Mouse (Mus musculus) liver, embryonic 13.5 days (tissue): ENCODE measurements around the gene Gaa. TPM values are rescaled to one million over a fixed set of nuclear protein-coding genes. Genes with fewer than 3 reads are reported as not detected.
"Not testable (repeated sequence)": the region's sequence is repeated elsewhere in the genome, so short reads cannot be mapped to it uniquely, and the experiment has no call there.

Experiments used
- ATAC-seq: fragments of 200-750 bp; cut with Nextera tagmentation; 2 replicates; pipeline ENCODE4 v1.8.0; 2017; ENCODE audit warnings: low read depth, mild to moderate bottlenecking, moderate number of reproducible peaks, moderate library complexity
- DNase-seq: peaks from one replicate; pipeline ENCODE4 v3.0.0; 2022
- H3K27ac ChIP-seq: fragments of 300-500 bp; sonication (generic); 2 replicates; pipeline ENCODE4 v1.5.1; 2015; ENCODE audit warnings: moderate library complexity, mild to moderate bottlenecking, inconsistent platforms
- H3K27me3 ChIP-seq: fragments of 300-500 bp; sonication (generic); 2 replicates; pipeline ENCODE4 v1.6.1; 2015; ENCODE audit warnings: mild to moderate bottlenecking, inconsistent platforms
- H3K36me3 ChIP-seq: fragments of 300-500 bp; sonication (generic); 2 replicates; pipeline ENCODE4 v1.6.1; 2015; ENCODE audit warnings: mild to moderate bottlenecking, inconsistent platforms
- H3K4me1 ChIP-seq: fragments of 300-500 bp; sonication (generic); replicated peaks from 2 replicates; pipeline ENCODE4 v1.6.1; 2015; ENCODE audit warnings: inconsistent platforms
- H3K4me2 ChIP-seq: fragments of 300-500 bp; sonication (generic); 2 replicates; pipeline ENCODE4 v1.6.1; 2015; ENCODE audit warnings: inconsistent platforms, mild to moderate bottlenecking, moderate library complexity
- H3K4me3 ChIP-seq: fragments of 300-500 bp; sonication (generic); replicated peaks from 2 replicates; pipeline ENCODE4 v1.5.1; 2015; ENCODE audit warnings: mild to moderate bottlenecking, inconsistent platforms
- H3K9ac ChIP-seq: fragments of 300-500 bp; sonication (generic); 2 replicates; pipeline ENCODE4 v1.6.1; 2015; ENCODE audit warnings: mild to moderate bottlenecking, inconsistent platforms
- H3K9me3 ChIP-seq: fragments of 300-500 bp; sonication (generic); replicated peaks from 2 replicates; pipeline ENCODE4 v1.6.1; 2016; ENCODE audit warnings: inconsistent platforms
- WGBS: fragments of 180-500 bp; shearing (Covaris S2); methylation state at CpG from one replicate; pipeline ENCODE4 v1.1.7; 2015; ENCODE audit not compliant: insufficient replicate concordance; 5-methylcytosine and 5-hydroxymethylcytosine counted together
- polyA plus RNA-seq: library from polyadenylated mRNA; unstranded; fragments of >200 nt; fragmentation: Nextera tagmentation; extraction: Ambion mirVana; gene quantifications from 2 replicates; pipeline ENCODE4 v1.2.1, GENCODE M21; 2015

Gaa gene
- polyA plus RNA-seq, 1 experiment from 2014 or later = 17.9 TPM

DNA sequence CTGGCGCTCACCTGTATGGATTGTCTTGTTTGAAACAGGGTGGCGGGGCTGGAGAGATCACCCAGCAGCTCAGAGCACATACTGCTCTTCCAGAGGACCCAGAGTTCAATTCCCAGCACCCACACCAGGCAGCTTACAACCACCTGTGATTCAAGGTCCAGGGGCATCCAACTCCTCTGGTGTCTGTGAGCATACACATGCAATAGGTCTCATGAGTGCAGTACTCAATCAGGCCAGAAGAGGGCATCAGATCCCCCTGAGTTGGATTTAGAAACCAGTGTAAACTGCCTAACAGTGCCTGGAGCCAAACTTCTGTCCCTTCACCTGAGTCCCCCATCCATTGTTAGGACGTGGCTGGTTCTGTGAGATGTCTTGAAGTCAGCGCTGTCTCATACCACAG lies 32.1 kb upstream of the Gaa start:
- no peak for ATAC-seq

DNA sequence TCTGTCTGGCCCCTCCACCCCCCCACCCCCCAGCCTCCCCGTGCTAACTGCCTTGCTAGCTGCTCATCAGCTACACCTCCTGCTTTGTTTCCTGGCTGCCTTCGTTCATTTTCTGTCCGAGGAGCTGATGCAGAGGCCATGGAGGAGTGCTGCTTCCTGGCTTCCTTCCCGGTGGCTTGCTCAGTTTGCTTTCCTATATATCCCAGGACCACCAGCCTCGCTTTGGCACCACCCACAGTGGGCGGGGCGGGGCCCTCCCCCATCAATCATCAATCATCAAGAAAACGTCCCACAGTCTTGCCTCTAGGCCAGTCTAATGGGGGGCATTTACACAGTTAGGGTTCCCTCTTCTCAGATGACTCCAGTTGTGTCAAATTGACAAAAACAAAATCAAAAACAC lies 31.3 kb upstream of the Gaa start:
- Histone ChIP-seq H3K4me1 (peaks cover 14% of the 10 kb centered on the region), H3K4me3 (no peak overlapping the region), H3K9me3 (no peaks in the 10 kb centered on the region), H3K4me2 (no peak overlapping the region), H3K9ac (no peak overlapping the region), H3K36me3 (no peaks in the 10 kb centered on the region), H3K27ac (no peak overlapping the region), H3K27me3 (peaks cover 10% of the 10 kb centered on the region)
- DNase-seq = no peak
- 14% methylated on average over 8 of the region's 8 CpGs for WGBS
- ATAC-seq = no peak

More for the DNA sequence above, 32.1 kb upstream of the Gaa start:
- H3K9ac ChIP-seq = no peak overlapping the region
- H3K9me3 ChIP-seq = no peaks in the 10 kb centered on the region
- WGBS = 62% methylated on average over 4 of the region's 4 CpGs
- no peaks in the 10 kb centered on the region for H3K36me3 ChIP-seq
- peak; percentile 51 for DNase-seq
- peaks cover 14% of the 10 kb centered on the region for H3K4me1 ChIP-seq
- no peak overlapping the region for H3K4me3 ChIP-seq
- no peak overlapping the region for H3K4me2 ChIP-seq
- H3K27ac ChIP-seq = no peak overlapping the region
- H3K27me3 ChIP-seq = peaks cover 18% of the 10 kb centered on the region

DNA sequence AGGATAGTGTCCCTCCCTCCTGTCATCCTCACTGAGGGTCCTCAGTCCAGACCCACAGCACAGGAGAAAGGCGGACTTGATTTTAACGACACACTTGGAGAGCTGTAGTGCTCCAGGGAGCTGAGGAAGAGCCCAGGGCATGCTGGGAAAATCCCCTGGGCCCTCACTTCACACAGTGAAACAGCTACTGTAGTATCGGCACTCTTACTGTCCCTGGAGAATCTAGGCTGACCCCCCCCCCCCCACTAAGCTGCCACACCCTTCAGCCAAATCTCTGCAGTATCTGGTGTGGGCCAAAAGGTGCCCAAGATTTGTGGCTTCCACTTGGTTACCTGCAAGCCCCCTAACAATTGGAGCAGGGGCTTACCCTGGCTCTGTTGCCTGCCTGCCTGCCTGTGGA lies 30.7 kb upstream of the Gaa start:
- no peaks in the 10 kb centered on the region for H3K36me3 ChIP-seq
- H3K9me3 ChIP-seq = no peaks in the 10 kb centered on the region
- ATAC-seq (no peak), DNase-seq (no peak)
- WGBS = 48% methylated on average over 3 of the region's 3 CpGs
- no peak overlapping the region for H3K4me3 ChIP-seq
- H3K27me3 ChIP-seq = peaks cover 4% of the 10 kb centered on the region
- H3K9ac ChIP-seq = no peak overlapping the region
- H3K4me1 ChIP-seq = peaks cover 14% of the 10 kb centered on the region
- no peak overlapping the region for H3K4me2 ChIP-seq
- no peak overlapping the region for H3K27ac ChIP-seq

DNA sequence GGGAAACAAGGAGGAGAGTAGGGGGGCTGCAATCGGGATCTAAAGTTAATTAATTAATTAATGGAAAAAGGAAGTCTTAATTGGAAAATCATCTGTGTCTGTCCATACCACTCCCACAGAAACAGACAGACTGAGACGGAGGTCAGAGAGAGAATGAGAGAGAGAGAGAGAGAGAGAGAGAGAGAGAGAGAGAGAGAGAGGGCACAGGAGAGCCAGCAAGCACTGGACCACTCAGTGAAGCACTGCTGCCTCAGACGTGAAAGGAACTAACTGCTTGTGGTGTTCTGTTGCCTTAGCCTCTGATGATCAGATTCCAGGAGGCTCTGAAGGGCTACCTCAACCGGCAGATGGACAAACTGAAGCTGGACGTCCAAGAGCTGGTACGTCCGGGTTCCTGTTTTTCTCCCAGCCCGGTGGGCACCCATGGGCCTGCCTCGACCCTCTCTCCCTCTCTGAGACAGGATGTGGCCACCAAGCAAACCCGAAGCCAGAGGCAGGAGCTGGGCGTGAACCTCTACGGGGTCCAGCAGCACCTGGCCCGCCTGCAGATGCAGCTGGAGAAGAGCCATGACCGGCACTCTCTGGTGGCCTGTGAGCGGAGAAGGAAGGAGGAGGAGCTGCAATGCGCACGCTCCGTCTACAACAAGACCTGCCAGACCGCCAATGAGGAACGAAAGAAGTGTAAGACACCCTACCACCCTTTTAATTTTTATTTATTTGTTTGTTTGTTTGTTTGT lies 30.0 kb upstream of the Gaa start:
- no peaks in the 10 kb centered on the region for H3K27me3 ChIP-seq
- H3K4me1 ChIP-seq = peaks cover 14% of the 10 kb centered on the region
- H3K9me3 ChIP-seq = no peaks in the 10 kb centered on the region
- DNase-seq = no peak
- peak overlapping the region; percentile 66 for H3K4me2 ChIP-seq
- no peaks in the 10 kb centered on the region for H3K36me3 ChIP-seq
- peak overlapping the region; percentile 42 for H3K4me3 ChIP-seq
- 13% methylated on average over 20 of the region's 20 CpGs for WGBS
- H3K27ac ChIP-seq = no peak overlapping the region
- peak overlapping the region; percentile 57; the same call in 1 of the 2 replicates for H3K9ac ChIP-seq
- peak; percentile 57 for ATAC-seq

DNA sequence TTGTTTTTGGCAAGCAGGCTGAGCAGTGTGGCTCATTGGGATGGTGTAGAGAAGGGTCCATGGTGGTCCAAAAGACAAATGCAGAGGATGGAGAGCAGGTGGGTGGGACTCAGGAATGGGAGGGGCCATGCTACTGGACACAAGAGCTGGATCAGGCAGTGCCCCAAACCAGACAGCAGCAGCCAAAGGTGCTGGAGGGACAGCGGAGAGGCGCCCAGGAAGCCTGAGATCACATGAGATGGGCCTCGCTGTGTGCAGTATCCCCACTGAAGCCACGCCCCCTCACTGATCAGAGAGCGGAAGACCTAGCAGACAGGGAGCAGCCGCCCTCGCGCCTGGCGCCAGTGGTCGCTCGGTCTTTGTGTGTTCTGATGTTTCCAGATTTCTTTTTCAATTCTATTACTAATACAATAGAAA lies 29.4 kb upstream of the Gaa start:
- WGBS = under 1% methylated on average over 11 of the region's 11 CpGs
- ATAC-seq (peak; percentile 65), DNase-seq (peak; percentile 57)
- no peak overlapping the region for H3K27ac ChIP-seq
- H3K27me3 ChIP-seq = no peaks in the 10 kb centered on the region
- peak overlapping the region; percentile 42 for H3K4me3 ChIP-seq
- H3K9me3 ChIP-seq = no peaks in the 10 kb centered on the region
- H3K9ac ChIP-seq = peak overlapping the region; percentile 57; the same call in 1 of the 2 replicates
- H3K4me2 ChIP-seq = peak overlapping the region; percentile 66
- H3K4me1 ChIP-seq = peaks cover 14% of the 10 kb centered on the region
- H3K36me3 ChIP-seq = no peaks in the 10 kb centered on the region

DNA sequence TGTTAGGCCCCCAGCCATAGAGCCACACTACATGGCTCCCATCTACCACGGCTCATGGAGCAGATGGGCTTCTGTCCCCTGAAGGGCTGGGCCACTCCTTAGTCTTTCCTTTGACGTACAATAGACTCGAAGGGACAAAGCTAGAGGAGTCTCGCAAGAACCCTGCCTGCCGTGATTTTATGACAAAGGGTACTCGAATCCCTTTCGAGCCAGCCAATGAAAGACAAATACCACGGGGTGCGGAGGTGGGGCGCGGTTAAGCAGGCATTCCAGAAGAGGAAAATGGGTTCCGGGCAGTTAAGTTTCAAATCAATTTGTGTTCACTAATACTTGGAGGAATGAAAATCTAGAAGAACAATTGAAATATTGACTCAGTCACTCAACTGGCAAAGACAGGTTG lies 28.2 kb upstream of the Gaa start:
- peaks cover 14% of the 10 kb centered on the region for H3K4me1 ChIP-seq
- H3K27ac ChIP-seq = no peak overlapping the region
- H3K9ac ChIP-seq = no peak overlapping the region
- DNase-seq = no peak
- no peaks in the 10 kb centered on the region for H3K36me3 ChIP-seq
- no peaks in the 10 kb centered on the region for H3K9me3 ChIP-seq
- 83% methylated on average over 12 of the region's 12 CpGs for WGBS
- H3K4me3 ChIP-seq = no peak overlapping the region
- ATAC-seq = no peak
- no peaks in the 10 kb centered on the region for H3K27me3 ChIP-seq
- H3K4me2 ChIP-seq = no peak overlapping the region

DNA sequence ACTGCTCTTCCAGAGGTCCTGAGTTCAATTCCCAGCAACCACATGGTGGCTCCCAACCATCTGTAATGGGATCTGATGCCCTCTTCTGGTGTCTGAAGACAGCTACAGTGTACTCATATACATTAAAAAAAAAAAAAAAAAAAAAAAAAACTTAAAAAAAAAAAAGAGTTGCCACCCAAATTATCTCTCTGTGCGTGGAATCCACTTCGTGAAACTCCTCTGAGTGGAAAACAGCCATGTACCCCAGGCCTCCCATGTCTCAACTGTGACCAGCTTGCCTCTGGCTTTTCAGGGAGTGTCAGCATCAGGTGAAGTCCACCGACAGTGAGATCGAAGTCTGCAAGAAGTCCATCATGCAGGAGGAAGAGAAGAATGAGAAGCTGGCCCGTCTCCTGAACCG lies 22.1 kb upstream of the Gaa start:
- H3K4me2 ChIP-seq, H3K9ac ChIP-seq, ATAC-seq, H3K9me3 ChIP-seq, H3K4me3 ChIP-seq, H3K36me3 ChIP-seq, H3K27ac ChIP-seq, H3K4me1 ChIP-seq, DNase-seq, H3K27me3 ChIP-seq: not testable (repeated sequence)
- 67% methylated on average over 6 of the region's 6 CpGs for WGBS

DNA sequence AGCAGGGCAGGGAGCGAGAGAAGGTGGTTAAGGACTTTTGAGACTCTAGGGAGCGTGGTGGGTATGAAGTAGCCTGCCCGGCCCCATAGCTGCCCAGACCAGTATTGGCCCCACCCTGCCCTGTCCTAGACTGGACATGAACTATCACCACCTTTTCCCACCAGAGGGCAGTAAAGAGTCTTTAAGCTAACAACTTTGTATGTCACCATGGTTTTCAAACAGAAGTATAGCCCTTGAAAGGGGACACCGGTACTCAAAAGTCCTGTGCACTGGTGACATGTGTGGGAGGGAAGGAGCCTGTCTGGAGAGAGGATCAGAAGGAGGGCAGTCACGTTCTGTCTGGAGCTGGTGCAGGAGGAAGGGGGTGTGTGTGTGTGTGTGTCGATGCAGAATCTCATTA lies 18.7 kb upstream of the Gaa start:
- H3K9me3 ChIP-seq = no peaks in the 10 kb centered on the region
- H3K4me1 ChIP-seq = peaks cover 28% of the 10 kb centered on the region
- DNase-seq = peak; percentile 45
- peak; percentile 43; the same call in 1 of the 2 replicates for ATAC-seq
- no peak overlapping the region for H3K4me3 ChIP-seq
- no peak overlapping the region for H3K4me2 ChIP-seq
- no peaks in the 10 kb centered on the region for H3K27me3 ChIP-seq
- no peak overlapping the region for H3K27ac ChIP-seq
- WGBS = 22% methylated on average over 6 of the region's 6 CpGs
- H3K9ac ChIP-seq = no peak overlapping the region
- H3K36me3 ChIP-seq = no peaks in the 10 kb centered on the region

DNA sequence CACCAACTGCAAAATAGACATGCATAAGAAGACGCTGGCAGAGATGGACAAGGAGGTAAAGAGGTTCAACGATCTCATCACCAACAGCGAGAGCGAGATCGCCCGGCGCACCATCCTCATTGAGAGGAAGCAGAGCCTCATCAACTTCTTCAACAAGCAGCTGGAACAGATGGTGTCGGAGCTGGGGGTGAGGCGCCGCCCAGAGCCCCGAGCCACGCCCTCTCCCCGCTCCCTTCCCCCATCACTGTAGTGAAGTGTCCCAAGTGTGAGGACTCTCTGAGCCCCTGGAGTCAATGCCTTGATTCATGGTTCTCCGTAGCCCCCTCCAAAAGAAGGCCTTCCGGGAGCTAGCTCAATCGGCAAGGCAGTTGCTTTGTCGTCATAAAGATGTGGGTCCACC lies 16.7 kb upstream of the Gaa start:
- no peak overlapping the region for H3K9ac ChIP-seq
- no peaks in the 10 kb centered on the region for H3K27me3 ChIP-seq
- no peak overlapping the region for H3K27ac ChIP-seq
- H3K9me3 ChIP-seq = no peaks in the 10 kb centered on the region
- H3K4me1 ChIP-seq = peaks cover 28% of the 10 kb centered on the region
- H3K36me3 ChIP-seq = no peaks in the 10 kb centered on the region
- no peak for DNase-seq
- ATAC-seq = no peak
- no peak overlapping the region for H3K4me3 ChIP-seq
- WGBS = 31% methylated on average over 17 of the region's 17 CpGs
- H3K4me2 ChIP-seq = no peak overlapping the region

DNA sequence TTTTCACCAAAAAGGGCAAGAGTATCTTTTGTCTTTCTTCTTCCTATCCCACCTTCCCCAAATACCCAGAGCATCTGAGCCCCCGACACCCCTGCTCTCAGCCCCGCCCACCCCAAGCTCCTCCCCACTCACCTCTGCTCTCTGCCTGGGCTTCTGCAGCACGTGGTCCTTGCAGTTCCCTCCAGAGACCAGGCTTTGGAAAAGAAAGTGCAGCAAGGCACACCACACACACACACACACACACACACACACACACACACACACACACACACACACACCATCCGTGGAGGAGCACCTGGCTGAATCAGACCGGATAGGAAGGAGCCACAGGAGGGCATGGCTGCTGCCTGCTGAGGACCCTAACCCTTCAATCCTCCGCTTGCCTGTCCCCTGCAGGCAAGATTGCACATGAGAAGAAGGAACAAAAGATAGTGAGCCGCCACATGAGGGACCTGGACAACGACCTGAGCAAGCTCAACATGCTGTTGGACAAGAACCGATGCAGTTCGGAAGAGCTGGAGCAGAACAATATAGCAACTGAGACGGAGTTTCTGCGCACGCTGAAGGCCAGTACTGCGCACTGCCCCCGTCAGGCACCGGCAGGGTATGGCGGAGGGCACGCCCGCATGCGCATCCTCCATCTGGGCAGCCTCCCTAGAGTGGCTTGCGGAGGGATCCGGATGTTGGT lies 14.7 kb upstream of the Gaa start:
- H3K4me3 ChIP-seq = 0 out of 2 replicates have a peak overlapping the region, but pooled peaks have one; percentile 16
- H3K27me3 ChIP-seq = no peaks in the 10 kb centered on the region
- ATAC-seq = peak; percentile 64
- peak overlapping the region; percentile 51; the same call in 1 of the 2 replicates for H3K9ac ChIP-seq
- H3K27ac ChIP-seq = no peak overlapping the region
- WGBS = 7% methylated on average over 22 of the region's 22 CpGs
- H3K4me1 ChIP-seq = peaks cover 30% of the 10 kb centered on the region
- H3K36me3 ChIP-seq = no peaks in the 10 kb centered on the region
- H3K4me2 ChIP-seq = peak overlapping the region; percentile 59
- DNase-seq = peak; percentile 36
- no peaks in the 10 kb centered on the region for H3K9me3 ChIP-seq

DNA sequence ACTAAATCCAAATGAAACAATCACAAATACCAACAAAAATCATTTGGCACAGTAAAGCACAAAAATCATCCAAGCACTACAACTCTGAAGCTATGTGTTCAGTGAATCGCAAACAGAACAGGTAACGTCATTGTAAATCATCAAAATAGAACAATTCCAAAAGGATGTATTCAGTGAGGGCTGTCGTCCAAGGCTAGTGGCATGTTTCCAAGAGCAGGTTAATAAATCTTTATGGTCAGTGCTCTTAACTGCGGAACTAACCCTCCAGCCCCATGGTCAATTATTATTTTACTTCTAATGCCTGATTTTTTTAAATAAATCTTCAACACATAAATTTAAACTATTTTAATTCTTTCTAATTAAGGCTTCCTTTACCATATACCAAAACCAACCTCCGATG lies 11.1 kb upstream of the Gaa start:
- not testable (repeated sequence) for DNase-seq, H3K4me3 ChIP-seq, H3K36me3 ChIP-seq, H3K27me3 ChIP-seq, H3K27ac ChIP-seq, ATAC-seq, H3K4me2 ChIP-seq, H3K9ac ChIP-seq, H3K9me3 ChIP-seq
- WGBS = 78% methylated on average over 5 of the region's 5 CpGs
- peaks cover 25% of the 10 kb centered on the region for H3K4me1 ChIP-seq

DNA sequence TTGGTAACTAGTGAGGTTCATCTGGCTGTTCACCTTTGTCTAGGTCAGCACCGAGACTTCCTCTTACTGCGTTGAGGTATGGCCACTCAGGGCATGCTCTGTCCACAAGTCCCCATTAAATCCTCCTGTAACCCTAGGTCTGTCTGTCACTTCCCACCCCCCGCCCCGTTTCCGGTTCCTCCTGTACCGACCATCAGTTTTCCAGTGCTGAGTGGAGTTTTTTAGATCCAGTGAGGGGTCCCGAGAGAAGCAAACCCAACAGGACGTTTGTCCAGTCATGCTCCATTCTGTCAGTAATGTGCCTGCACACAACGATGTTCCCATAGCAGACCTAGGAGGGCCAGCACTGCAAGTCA lies 9.5 kb upstream of the Gaa start:
- Histone ChIP-seq H3K4me2 (peak overlapping the region; percentile 58), H3K27me3 (no peaks in the 10 kb centered on the region), H3K4me1 (peaks cover 14% of the 10 kb centered on the region), H3K9me3 (no peaks in the 10 kb centered on the region), H3K9ac (no peak overlapping the region), H3K36me3 (no peaks in the 10 kb centered on the region), H3K27ac (no peak overlapping the region), H3K4me3 (peak overlapping the region; percentile 38)
- WGBS = 49% methylated on average over 9 of the region's 9 CpGs
- no peak for ATAC-seq
- no peak for DNase-seq
